9 mouse cellular contexts compared by ENCODE assay signal in genomic region chr9:73982597-73983344, GRCm38 (mm10). TPM values are rescaled to one million over a fixed set of nuclear protein-coding genes. Genes with fewer than 3 reads are reported as not detected.
DNase-seq lines count a peak whose midpoint lies in the region; ATAC-seq and TF ChIP-seq lines count a peak whose summit lies in the region.
"Had no signal": no experiment of that assay in that cellular context is flagged by ENCODE, and none has a peak within 500 bp of the region (broad histone marks: within the 10 kb centered on the region; RNA-seq: fewer than 3 reads in every experiment).

No protein-coding gene starts in this region.

- H3K4me2 ChIP-seq in liver, postnatal 0 days (ENCODE audit: low read depth, low read length), result no peak overlapping the region
- H3K4me2 ChIP-seq: embryonic facial prominence, embryonic 15.5 days had no signal

- no peaks in the 10 kb centered on the region for H3K27me3 ChIP-seq in MEL (ENCODE audit: control insufficient read depth in 1 of 2, insufficient read depth in 2 of 2, low read length in 2 of 2)
- H3K27me3 ChIP-seq in liver, postnatal 0 days (ENCODE audit: insufficient read depth, low read length), result no peaks in the 10 kb centered on the region
- H3K27me3 ChIP-seq: embryonic facial prominence, embryonic 15.5 days had no signal

- H3K27ac ChIP-seq in MEL (ENCODE audit: control insufficient read depth, low read depth, low read length), result no peak overlapping the region
- H3K27ac ChIP-seq in liver, postnatal 0 days (ENCODE audit: low read depth), result no peak overlapping the region
- H3K27ac ChIP-seq: embryonic facial prominence, embryonic 15.5 days had no signal

- no peak for TF ChIP-seq POLR2A in MEL (IDR thresholded peaks at IDR 0.05; ENCODE audit: control insufficient read depth in 1 of 2, insufficient read depth in 1 of 2, low read depth in 1 of 2, low read length in 2 of 2, poor library complexity in 1 of 2)

- no peak overlapping the region for H3K4me3 ChIP-seq in MEL (ENCODE audit: control insufficient read depth in 1 of 2, insufficient read depth in 1 of 2, low read depth in 2 of 2, low read length in 2 of 2)
- no peak overlapping the region for H3K4me3 ChIP-seq in liver, postnatal 0 days (ENCODE audit: low read depth, low read length)
- H3K4me3 ChIP-seq: embryonic facial prominence, embryonic 15.5 days had no signal

- 15% methylated on average over 6 of the region's 6 CpGs for WGBS in liver, postnatal 0 days (ENCODE audit: insufficient replicate concordance)

- ATAC-seq in liver, postnatal 0 days, result no peak
- no peak for ATAC-seq in erythroblast, adult 5-6 weeks (replicated peaks; ENCODE audit: low FRiP score, poor library complexity, severe bottlenecking)

- peak in 2 of 3 experiments; percentile 19 to 34; a peak in 3 of 6 replicates for TF ChIP-seq CTCF in MEL (IDR thresholded peaks at IDR 0.05 in 2 of 3, conservative IDR thresholded peaks at IDR 0.05 in 1 of 3; ENCODE audit: control insufficient read depth in 1 of 3, insufficient read depth in 1 of 3, low read depth in 2 of 3, low read length in 3 of 3, poor library complexity in 1 of 3, severe bottlenecking in 1 of 3)
- peak; percentile 71 for TF ChIP-seq CTCF in liver, postnatal 0 days (IDR thresholded peaks at IDR 0.05; ENCODE audit: low read depth)

- TF ChIP-seq EP300 in MEL (IDR thresholded peaks at IDR 0.05; ENCODE audit: low read depth in 1 of 2, low read length in 2 of 2), result no peak
- no peak for TF ChIP-seq EP300 in liver, postnatal 0 days (IDR thresholded peaks at IDR 0.05; ENCODE audit: low read depth)

- no peak overlapping the region for H3K9ac ChIP-seq in MEL (ENCODE audit: control insufficient read depth, low read depth, low read length, poor library complexity, severe bottlenecking)
- no peak overlapping the region for H3K9ac ChIP-seq in liver, postnatal 0 days (replicated peaks)
- H3K9ac ChIP-seq: embryonic facial prominence, embryonic 15.5 days had no signal

- DNase-seq in 3T3-L1 (ENCODE audit: low read depth, low spot score) (peak; percentile 85), MEL (ENCODE audit: low read depth, low spot score) (peak; percentile 9)
- DNase-seq in cerebellum, postnatal 25 days, result peak; percentile 81 to 91
- DNase-seq in frontal cortex, postnatal 36 days (ENCODE audit: low spot score in 2 of 2), result peak; percentile 81 to 89
- DNase-seq in layer of hippocampus, adult 11-12 months (ENCODE audit: low spot score), result peak; percentile 84
- peak; percentile 58 for DNase-seq in liver, postnatal 0 days
- DNase-seq in retina, postnatal 7 days (ENCODE audit: low read depth, low spot score), result peak; percentile 57

- no peaks in the 10 kb centered on the region for H3K9me3 ChIP-seq in MEL (replicated peaks; ENCODE audit: insufficient read depth, low read length)
- H3K9me3 ChIP-seq in liver, postnatal 0 days (ENCODE audit: low read length), result no peaks in the 10 kb centered on the region
- H3K9me3 ChIP-seq: embryonic facial prominence, embryonic 15.5 days had no signal

- no peaks in the 10 kb centered on the region for H3K36me3 ChIP-seq in MEL (ENCODE audit: control insufficient read depth in 1 of 2, insufficient read depth in 2 of 2, low read length in 2 of 2)
- H3K36me3 ChIP-seq in liver, postnatal 0 days (replicated peaks; ENCODE audit: insufficient read depth, low read length), result no peaks in the 10 kb centered on the region
- H3K36me3 ChIP-seq: embryonic facial prominence, embryonic 15.5 days had no signal

- TF ChIP-seq RAD21 in MEL (IDR thresholded peaks at IDR 0.05; ENCODE audit: low read depth, low read length), result peak; percentile 31

- H3K79me2 ChIP-seq in MEL (ENCODE audit: control insufficient read depth, insufficient read depth, low read length, poor library complexity), result no peaks in the 10 kb centered on the region

- H3K4me1 ChIP-seq in MEL (ENCODE audit: control insufficient read depth in 1 of 2, insufficient read depth in 2 of 2, low read length in 2 of 2), result no peaks in the 10 kb centered on the region
- H3K4me1 ChIP-seq in liver, postnatal 0 days (ENCODE audit: insufficient read depth), result no peaks in the 10 kb centered on the region
- H3K4me1 ChIP-seq: embryonic facial prominence, embryonic 15.5 days had no signal

TF ChIP-seq in MEL, 35 proteins besides CTCF, POLR2A, EP300 and RAD21:
- TF ChIP-seq SMC3 (IDR thresholded peaks at IDR 0.05; ENCODE audit: low read depth, low read length), result peak; percentile 23; the same call in 1 of the 2 replicates
- TF ChIP-seq MAZ (IDR thresholded peaks at IDR 0.05; ENCODE audit: low read depth, low read length), result no peak

RNA-seq across cellular contexts. Expression of gene Unc13c, which starts 14.0 kb away (rescaled TPM):
- total RNA-seq in MEL (2012; rRNA removed), result not detected in 2 replicates
- polyA plus RNA-seq in MEL (2012; ENCODE audit: insufficient read depth in 1 of 2, insufficient read length in 2 of 2, low read depth in 1 of 2, low replicate concordance in 2 of 2, missing spikeins in 1 of 2), result not detected
- polyA plus RNA-seq in liver, postnatal 0 days (2015; fragmentation: Nextera tagmentation; extraction: Ambion mirVana), result 0.02 and 0.04 TPM in 2 replicates
- not detected in 2 replicates for total RNA-seq in erythroblast, adult 5-6 weeks (2015; ENCODE audit: low replicate concordance)
- 0.28 TPM in 1 of 2 replicates, not detected in the other for total RNA-seq in erythroblast, adult 5-6 weeks (2017; ENCODE audit: low replicate concordance)

Comparison
In these comparisons a context has a peak if more than half of its experiments do, and no peak if none do; other contexts are left out.
1. DNase-seq: peak in every context shown above with its lines; median percentile 86 in cerebellum, postnatal 25 days; 85 in 3T3-L1; 85 in frontal cortex, postnatal 36 days; 84 in layer of hippocampus, adult 11-12 months; 58 in liver, postnatal 0 days; 57 in retina, postnatal 7 days; 9 in MEL.